Comparison of ENCODE assay signal across 8 mouse cellular contexts in the genomic region with DNA sequence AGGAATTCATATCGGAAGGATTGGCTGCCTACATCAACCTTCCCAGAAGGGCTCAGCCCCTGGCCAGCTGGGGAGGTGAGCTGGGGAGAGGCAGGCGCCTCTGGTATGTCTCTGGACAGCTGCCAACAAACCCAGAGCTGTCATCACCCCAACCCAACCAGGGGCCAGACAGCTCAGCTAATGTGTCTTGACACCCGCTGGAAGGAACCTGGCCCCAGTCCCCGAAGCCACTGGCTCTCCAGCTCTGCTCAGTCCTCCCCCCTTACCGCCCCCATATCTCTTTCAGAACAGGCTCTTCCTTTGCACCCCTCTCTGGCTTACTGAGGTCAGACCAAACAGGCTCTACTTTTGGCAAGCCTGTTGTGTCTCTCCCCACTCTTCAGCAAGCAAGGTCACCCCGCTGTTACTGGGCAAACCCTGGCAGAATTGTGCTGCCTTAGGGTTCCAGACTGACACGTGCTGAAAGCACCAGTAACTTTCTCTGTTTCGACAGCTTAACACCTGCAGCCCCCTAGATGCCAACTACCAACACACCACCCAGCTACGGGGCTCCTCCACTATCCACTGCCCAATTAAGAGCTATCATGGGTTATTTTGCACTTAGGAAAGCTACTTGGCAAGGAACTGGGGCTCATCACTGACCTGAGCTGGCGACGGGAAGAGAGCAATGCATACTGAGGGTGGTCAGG. TPM values are rescaled to one million over a fixed set of nuclear protein-coding genes. Genes with fewer than 3 reads are reported as not detected.
DNase-seq lines count a peak whose midpoint lies in the region; ATAC-seq lines count a peak whose summit lies in the region.

No protein-coding gene starts in this region.

- ATAC-seq in megakaryocyte progenitor cell, adult 5-6 weeks (replicated peaks; ENCODE audit: poor library complexity) = peak; percentile 63

- DNase-seq in adrenal gland, adult (ENCODE audit: inconsistent age in 2 of 2, low spot score in 1 of 2) = peak; percentile 28 to 69
- DNase-seq in adrenal gland, adult 18-20 months (ENCODE audit: low spot score in 2 of 2) = no peak
- peak; percentile 53 for DNase-seq in ovary, postnatal 36 days (ENCODE audit: low spot score)
- DNase-seq in ovary, postnatal 10 days (ENCODE audit: low spot score) = no peak
- peak; percentile 78 to 89 for DNase-seq in heart, postnatal 14 days
- DNase-seq in cerebellum, adult 9-10 months = no peak
- no peak for DNase-seq in thymus, postnatal 25 days

- intact Hi-C loops in heart, postnatal 14 days (cut with DNase I) = no loop called here

RNA-seq across cellular contexts. Expression of a gene that starts 5.9 kb away (rescaled TPM):
- total RNA-seq in adrenal gland, adult 18-20 months (2021) = under 1 TPM; 0.27 to 0.45 TPM
- under 1 TPM; 0.07 to 0.14 TPM for total RNA-seq in heart, postnatal 14 days (2021)
- not detected in 2 replicates for total RNA-seq in megakaryocyte progenitor cell, adult 5-6 weeks (2015)
- total RNA-seq in megakaryocyte progenitor cell, adult 5-6 weeks (2017) = not detected in 2 replicates

RNA-seq across cellular contexts. Expression of a gene that starts 38.8 kb away (rescaled TPM):
- total RNA-seq in adrenal gland, adult 18-20 months (2021) = 100 to 1,000 TPM; 167 to 236 TPM
- 100 to 1,000 TPM; 257 to 276 TPM for total RNA-seq in heart, postnatal 14 days (2021)
- total RNA-seq in megakaryocyte progenitor cell, adult 5-6 weeks (2015) = 20.9 and 22.2 TPM in 2 replicates
- 19.0 and 19.7 TPM in 2 replicates for total RNA-seq in megakaryocyte progenitor cell, adult 5-6 weeks (2017)

Comparison
In these comparisons a context has a peak if more than half of its experiments do, and no peak if none do; other contexts are left out.
1. DNase-seq: peak in adrenal gland, adult (2 of 2), ovary, postnatal 36 days (single experiment) and heart, postnatal 14 days (2 of 2); none in adrenal gland, adult 18-20 months (0 of 2), ovary, postnatal 10 days (single experiment), cerebellum, adult 9-10 months (single experiment) and thymus, postnatal 25 days (single experiment).
2. RNA of a gene that starts 38.8 kb away (total RNA-seq): 257 to 276 TPM in heart, postnatal 14 days and 167 to 236 TPM in adrenal gland, adult 18-20 months; 19.0 to 22.2 TPM in megakaryocyte progenitor cell, adult 5-6 weeks; every median in the first group is over 4 times any median in the second.